Mouse (Mus musculus) midbrain, embryonic 11.5 days (tissue): ENCODE measurements around the gene Itprid2. TPM values are rescaled to one million over a fixed set of nuclear protein-coding genes. Genes with fewer than 3 reads are reported as not detected.

Experiments used
- ATAC-seq: fragments of 200-750 bp; cut with Nextera tagmentation; 2 replicates; pipeline ENCODE4 v1.8.0; 2017; ENCODE audit warnings: moderate TSS enrichment, moderate library complexity; ENCODE audit not compliant: low FRiP score
- DNase-seq: peaks from one replicate; pipeline ENCODE4 v3.0.0; 2015; ENCODE audit warnings: low spot score; ENCODE audit errors: missing footprints
- H3K27ac ChIP-seq: fragments of 300-500 bp; sonication (generic); 2 replicates; pipeline ENCODE4 v1.5.1; 2014; ENCODE audit warnings: low read depth, low read length
- H3K27me3 ChIP-seq: fragments of 300-500 bp; sonication (generic); 2 replicates; pipeline ENCODE4 v1.6.1; 2014; ENCODE audit warnings: mild to moderate bottlenecking, low read length, moderate library complexity, mixed read lengths; ENCODE audit not compliant: control insufficient read depth, insufficient read depth
- H3K36me3 ChIP-seq: fragments of 300-500 bp; sonication (generic); 2 replicates; pipeline ENCODE4 v1.6.1; 2014; ENCODE audit warnings: mild to moderate bottlenecking, low read length, moderate library complexity, mixed read lengths; ENCODE audit not compliant: control insufficient read depth, insufficient read depth
- H3K4me1 ChIP-seq: fragments of 300-500 bp; sonication (generic); 2 replicates; pipeline ENCODE4 v1.6.1; 2014; ENCODE audit warnings: low read length; ENCODE audit not compliant: control insufficient read depth, insufficient read depth
- H3K4me2 ChIP-seq: fragments of 300-500 bp; sonication (generic); 2 replicates; pipeline ENCODE4 v1.6.1; 2014; ENCODE audit warnings: mild to moderate bottlenecking, moderate library complexity
- H3K4me3 ChIP-seq: fragments of 300-500 bp; sonication (generic); 2 replicates; pipeline ENCODE4 v1.5.1; 2014; ENCODE audit warnings: low read depth, low read length
- H3K9ac ChIP-seq: fragments of 300-500 bp; sonication (generic); 2 replicates; pipeline ENCODE4 v1.6.1; 2014; ENCODE audit warnings: low read length
- H3K9me3 ChIP-seq: fragments of 300-500 bp; sonication (generic); 2 replicates; pipeline ENCODE4 v1.6.1; 2016; ENCODE audit warnings: low read length; ENCODE audit not compliant: control insufficient read depth
- WGBS: fragments of 180-500 bp; shearing (Covaris S2); extraction: QIAGEN DNeasy Blood & Tissue Kit; methylation state at CpG from one replicate; pipeline ENCODE4 v1.1.7; 2014; 5-methylcytosine and 5-hydroxymethylcytosine counted together
- polyA plus RNA-seq: library from polyadenylated mRNA; unstranded; fragments of >200 nt; fragmentation: Nextera tagmentation; extraction: Ambion mirVana; gene quantifications from 2 replicates; pipeline ENCODE4 v1.2.1, GENCODE M21; 2014

Itprid2 gene
- polyA plus RNA-seq, 1 experiment from 2014 or later, result 6.1 TPM

GRCm38 (mm10) chr2:79638924-79639323 is 3.8 kb downstream of the Itprid2 start:
- Histone ChIP-seq H3K9me3 (no peaks in the 10 kb centered on the region), H3K27me3 (peaks cover 2% of the 10 kb centered on the region; the same call in 1 of the 2 replicates), H3K27ac (no peak overlapping the region), H3K36me3 (no peaks in the 10 kb centered on the region), H3K4me1 (peaks cover 6% of the 10 kb centered on the region), H3K4me3 (no peak overlapping the region), H3K9ac (no peak overlapping the region), H3K4me2 (no peak overlapping the region)
- ATAC-seq (no peak), DNase-seq (no peak)
- 55% methylated on average over 4 of the region's 4 CpGs for WGBS

- Histone ChIP-seq H3K9me3 (no peaks in the 10 kb centered on the region), H3K4me1 (no peaks in the 10 kb centered on the region), H3K27me3 (no peaks in the 10 kb centered on the region), H3K36me3 (no peaks in the 10 kb centered on the region), H3K4me3 (no peak overlapping the region), H3K27ac (no peak overlapping the region), H3K9ac (no peak overlapping the region), H3K4me2 (no peak overlapping the region)
- DNase-seq (peak; percentile 93), ATAC-seq (peak; percentile 52; the same call in 1 of the 2 replicates)
- WGBS, result 54% methylated on average over 4 of the region's 4 CpGs
Observed at GRCm38 (mm10) chr2:79646237-79646688, 11.1 kb downstream of the Itprid2 start.

GRCm38 (mm10) chr2:79647094-79647493 is 11.9 kb downstream of the Itprid2 start:
- Histone ChIP-seq H3K9me3 (no peaks in the 10 kb centered on the region), H3K4me3 (no peak overlapping the region), H3K36me3 (no peaks in the 10 kb centered on the region), H3K4me1 (no peaks in the 10 kb centered on the region), H3K27me3 (no peaks in the 10 kb centered on the region), H3K4me2 (no peak overlapping the region), H3K27ac (no peak overlapping the region), H3K9ac (no peak overlapping the region)
- DNase-seq, result peak; percentile 75
- 44% methylated on average over 4 of the region's 4 CpGs for WGBS
- no peak for ATAC-seq

- H3K4me3 ChIP-seq, result no peak overlapping the region
- no peak for ATAC-seq
- H3K27ac ChIP-seq, result no peak overlapping the region
- peak; percentile 12 for DNase-seq
- no peaks in the 10 kb centered on the region for H3K27me3 ChIP-seq
- no peak overlapping the region for H3K9ac ChIP-seq
- H3K4me1 ChIP-seq, result no peaks in the 10 kb centered on the region
- H3K36me3 ChIP-seq, result no peaks in the 10 kb centered on the region
- WGBS, result 22% methylated on average over 2 of the region's 2 CpGs
- no peaks in the 10 kb centered on the region for H3K9me3 ChIP-seq
- H3K4me2 ChIP-seq, result no peak overlapping the region
Observed at GRCm38 (mm10) chr2:79647728-79648127, 12.6 kb downstream of the Itprid2 start.

GRCm38 (mm10) chr2:79651185-79651584 is 16.0 kb downstream of the Itprid2 start:
- Histone ChIP-seq H3K4me3 (no peak overlapping the region), H3K27ac (no peak overlapping the region), H3K36me3 (no peaks in the 10 kb centered on the region), H3K27me3 (no peaks in the 10 kb centered on the region), H3K9ac (no peak overlapping the region), H3K4me1 (no peaks in the 10 kb centered on the region), H3K9me3 (no peaks in the 10 kb centered on the region), H3K4me2 (no peak overlapping the region)
- 90% methylated on average over 3 of the region's 3 CpGs for WGBS
- DNase-seq (peak; percentile 23), ATAC-seq (no peak)

GRCm38 (mm10) chr2:79651701-79652100 is 16.5 kb downstream of the Itprid2 start:
- H3K4me2 ChIP-seq, result no peak overlapping the region
- H3K4me1 ChIP-seq, result no peaks in the 10 kb centered on the region
- no peaks in the 10 kb centered on the region for H3K36me3 ChIP-seq
- ATAC-seq, result no peak
- DNase-seq, result no peak
- 91% methylated on average over 3 of the region's 3 CpGs for WGBS
- no peak overlapping the region for H3K9ac ChIP-seq
- no peaks in the 10 kb centered on the region for H3K27me3 ChIP-seq
- no peak overlapping the region for H3K27ac ChIP-seq
- H3K4me3 ChIP-seq, result no peak overlapping the region
- H3K9me3 ChIP-seq, result no peaks in the 10 kb centered on the region

GRCm38 (mm10) chr2:79652502-79652901 is 17.4 kb downstream of the Itprid2 start:
- no peak overlapping the region for H3K9ac ChIP-seq
- no peak overlapping the region for H3K4me2 ChIP-seq
- WGBS, result 92% methylated on average over 4 of the region's 4 CpGs
- DNase-seq, result no peak
- 0 out of 2 replicates have a peak, but pooled peaks cover 2% of the 10 kb centered on the region for H3K36me3 ChIP-seq
- ATAC-seq, result no peak
- no peaks in the 10 kb centered on the region for H3K4me1 ChIP-seq
- no peaks in the 10 kb centered on the region for H3K27me3 ChIP-seq
- no peak overlapping the region for H3K4me3 ChIP-seq
- H3K9me3 ChIP-seq, result no peaks in the 10 kb centered on the region
- H3K27ac ChIP-seq, result no peak overlapping the region

- WGBS, result 71% methylated on average over 6 of the region's 6 CpGs
- no peaks in the 10 kb centered on the region for H3K9me3 ChIP-seq
- ATAC-seq (no peak), DNase-seq (peak; percentile 10)
- no peaks in the 10 kb centered on the region for H3K4me1 ChIP-seq
- H3K4me2 ChIP-seq, result no peak overlapping the region
- H3K9ac ChIP-seq, result no peak overlapping the region
- H3K4me3 ChIP-seq, result no peak overlapping the region
- H3K36me3 ChIP-seq, result 0 out of 2 replicates have a peak, but pooled peaks cover 2% of the 10 kb centered on the region
- no peak overlapping the region for H3K27ac ChIP-seq
- H3K27me3 ChIP-seq, result no peaks in the 10 kb centered on the region
Observed at GRCm38 (mm10) chr2:79653093-79653808, 18.1 kb downstream of the Itprid2 start.

GRCm38 (mm10) chr2:79653809-79654164 is 18.6 kb downstream of the Itprid2 start:
- DNase-seq, result peak; percentile 65
- Histone ChIP-seq H3K9me3 (no peaks in the 10 kb centered on the region), H3K4me3 (no peak overlapping the region), H3K36me3 (0 out of 2 replicates have a peak, but pooled peaks cover 2% of the 10 kb centered on the region), H3K4me2 (no peak overlapping the region), H3K9ac (no peak overlapping the region), H3K27me3 (no peaks in the 10 kb centered on the region), H3K4me1 (no peaks in the 10 kb centered on the region), H3K27ac (no peak overlapping the region)
- 87% methylated on average over 2 of the region's 2 CpGs for WGBS
- no peak for ATAC-seq
